Mouse (Mus musculus) heart, postnatal 25 days (tissue): ENCODE results near the gene Gm3106. TPM values are rescaled to one million over a fixed set of nuclear protein-coding genes. Genes with fewer than 3 reads are reported as not detected.
"Not testable (repeated sequence)": the region's sequence is repeated elsewhere in the genome, so short reads cannot be mapped to it uniquely, and the experiment has no call there.

Experiments used
- DNase-seq: peaks from one replicate; pipeline ENCODE4 v3.0.0; 2022; ENCODE audit warnings: low spot score
- intact Hi-C: fragments of 180-260 bp; cut with DNase I; formaldehyde crosslinking; loops from one replicate; pipeline ENCODE4 v1.15.1; 2025
- total RNA-seq, 2 experiments: library from RNA; stranded (reverse); gene quantifications; 2 replicates each; pipeline ENCODE4 v1.2.3; 2021

Gm3106 gene
- not detected for total RNA-seq

- intact Hi-C loops, result not testable (repeated sequence)
These were observed at the start of gene Gm3106 for GRCm38 (mm10) chr5:94217705-94218104. Gm3106 (plus strand) TSS chr5:94218005.

More at GRCm38 (mm10) chr5:94217705-94218104, at the start of gene Gm3106:
- not testable (repeated sequence) for DNase-seq

Other genes with a start within 250 kb of the Gm3106 start
- not detected for gene BC061212, start 147.5 kb upstream of the Gm3106 start, total RNA-seq
- gene Gm6351, start 141.6 kb upstream of the Gm3106 start, total RNA-seq, result not detected
- not detected for gene A430089I19Rik, start 88.8 kb downstream of the Gm3106 start, total RNA-seq
- not detected for gene Gm6502, start 96.4 kb downstream of the Gm3106 start, total RNA-seq
- not detected for gene AA792892, start 121.7 kb downstream of the Gm3106 start, total RNA-seq
- not detected for gene Gm7682, start 227.8 kb downstream of the Gm3106 start, total RNA-seq